Comparison of ENCODE assay signal across 14 mouse cellular contexts in genomic region chr1:38770676-38771075, GRCm38 (mm10).
"Had no signal": no experiment of that assay in that cellular context is flagged by ENCODE, and none has a peak within 500 bp of the region (broad histone marks: within the 10 kb centered on the region; RNA-seq: fewer than 3 reads in every experiment).

No protein-coding gene starts in this region.

- ATAC-seq: midbrain, embryonic 15.5 days had no signal

- H3K36me3 ChIP-seq: kidney, embryonic 15.5 days; liver, embryonic 13.5 days; midbrain, embryonic 15.5 days; neural tube, embryonic 12.5 days had no signal

- DNase-seq: kidney, adult 18-20 months; kidney, postnatal 14 days; liver; liver, embryonic 13.5 days; lung, adult 18-20 months; retina, postnatal 1 day; right cerebral cortex, postnatal 4 days; spleen, adult 18-20 months; thymus, adult 2 months; thymus, postnatal 25 days had no signal

- H3K9ac ChIP-seq: kidney, embryonic 15.5 days; liver, embryonic 13.5 days; midbrain, embryonic 15.5 days; neural tube, embryonic 12.5 days had no signal

- H3K4me2 ChIP-seq: kidney, embryonic 15.5 days; liver, embryonic 13.5 days; midbrain, embryonic 11.5 days; midbrain, embryonic 15.5 days; neural tube, embryonic 12.5 days had no signal

- H3K4me3 ChIP-seq: kidney, embryonic 15.5 days; liver, embryonic 13.5 days; midbrain, embryonic 15.5 days; neural tube, embryonic 12.5 days had no signal

- H3K27me3 ChIP-seq: midbrain, embryonic 15.5 days; neural tube, embryonic 12.5 days had no signal

- H3K27ac ChIP-seq: kidney, embryonic 15.5 days; liver, embryonic 13.5 days; midbrain, embryonic 15.5 days; neural tube, embryonic 12.5 days had no signal

- H3K9me3 ChIP-seq: kidney, embryonic 15.5 days; liver, embryonic 13.5 days; midbrain, embryonic 15.5 days; neural tube, embryonic 12.5 days had no signal
